Mouse (Mus musculus) hindbrain, embryonic 13.5 days (tissue): Measurements from ENCODE around the gene Atp4a. TPM values are rescaled to one million over a fixed set of nuclear protein-coding genes. Genes with fewer than 3 reads are reported as not detected.

ENCODE experiments used
- ATAC-seq: fragments of 200-750 bp; cut with Nextera tagmentation; 2 replicates; pipeline ENCODE4 v1.8.0; 2017; ENCODE audit warnings: moderate TSS enrichment; ENCODE audit not compliant: low FRiP score
- H3K27ac ChIP-seq: fragments of 300-500 bp; sonication (generic); 2 replicates; pipeline ENCODE4 v1.5.1; 2015; ENCODE audit warnings: inconsistent platforms, mild to moderate bottlenecking, moderate library complexity
- H3K27me3 ChIP-seq: fragments of 300-500 bp; sonication (generic); 2 replicates; pipeline ENCODE4 v1.6.1; 2015; ENCODE audit warnings: mild to moderate bottlenecking, inconsistent platforms
- H3K36me3 ChIP-seq: fragments of 300-500 bp; sonication (generic); 2 replicates; pipeline ENCODE4 v1.6.1; 2015; ENCODE audit warnings: mild to moderate bottlenecking, inconsistent platforms
- H3K4me1 ChIP-seq: fragments of 300-500 bp; sonication (generic); replicated peaks from 2 replicates; pipeline ENCODE4 v1.6.1; 2015; ENCODE audit warnings: inconsistent platforms
- H3K4me2 ChIP-seq: fragments of 300-500 bp; sonication (generic); 2 replicates; pipeline ENCODE4 v1.6.1; 2015; ENCODE audit warnings: inconsistent platforms, mild to moderate bottlenecking, moderate library complexity
- H3K4me3 ChIP-seq: fragments of 300-500 bp; sonication (generic); 2 replicates; pipeline ENCODE4 v1.5.1; 2015; ENCODE audit warnings: mild to moderate bottlenecking, inconsistent platforms
- H3K9ac ChIP-seq: fragments of 300-500 bp; sonication (generic); 2 replicates; pipeline ENCODE4 v1.6.1; 2015; ENCODE audit warnings: mild to moderate bottlenecking, inconsistent platforms
- H3K9me3 ChIP-seq: fragments of 300-500 bp; sonication (generic); 2 replicates; pipeline ENCODE4 v1.6.1; 2016; ENCODE audit warnings: inconsistent platforms
- WGBS: fragments of 180-500 bp; shearing (Covaris S2); methylation state at CpG from one replicate; pipeline ENCODE4 v1.1.7; 2015; 5-methylcytosine and 5-hydroxymethylcytosine counted together
- polyA plus RNA-seq: library from polyadenylated mRNA; unstranded; fragments of >200 nt; fragmentation: Nextera tagmentation; extraction: Ambion mirVana; gene quantifications from 2 replicates; pipeline ENCODE4 v1.2.1, GENCODE M21; 2015

Atp4a gene
- polyA plus RNA-seq, 1 experiment from 2014 or later, result 1.2 TPM

GRCm38 (mm10) chr7:30766408-30766807 lies 54.4 kb downstream of the Atp4a start:
- Histone ChIP-seq H3K4me1 (0 out of 2 replicates have a peak, but pooled peaks cover 5% of the 10 kb centered on the region), H3K9ac (no peak overlapping the region), H3K27ac (no peak overlapping the region), H3K9me3 (no peaks in the 10 kb centered on the region), H3K4me2 (no peak overlapping the region), H3K36me3 (no peaks in the 10 kb centered on the region), H3K4me3 (no peak overlapping the region), H3K27me3 (0 out of 2 replicates have a peak, but pooled peaks cover 9% of the 10 kb centered on the region)
- ATAC-seq, result no peak
- WGBS, result 89% methylated on average over 4 of the region's 4 CpGs

GRCm38 (mm10) chr7:30769236-30769635 lies 57.2 kb downstream of the Atp4a start:
- no peak overlapping the region for H3K9ac ChIP-seq
- ATAC-seq, result no peak
- H3K36me3 ChIP-seq, result no peaks in the 10 kb centered on the region
- 0 out of 2 replicates have a peak, but pooled peaks cover 6% of the 10 kb centered on the region for H3K27me3 ChIP-seq
- no peaks in the 10 kb centered on the region for H3K9me3 ChIP-seq
- 0 out of 2 replicates have a peak, but pooled peaks cover 5% of the 10 kb centered on the region for H3K4me1 ChIP-seq
- H3K4me2 ChIP-seq, result no peak overlapping the region
- no peak overlapping the region for H3K27ac ChIP-seq
- 45% methylated on average over 9 of the region's 9 CpGs for WGBS
- no peak overlapping the region for H3K4me3 ChIP-seq

Other genes with a start within 250 kb of the Atp4a start
- gene Prodh2, start 218.6 kb upstream of the Atp4a start, polyA plus RNA-seq, result not detected in 2 replicates
- 103 and 111 TPM in 2 replicates for gene Arhgap33, start 177.1 kb upstream of the Atp4a start, polyA plus RNA-seq
- gene Hspb6, start 160.0 kb upstream of the Atp4a start, polyA plus RNA-seq, result 7.8 and 7.9 TPM in 2 replicates
- 8.1 and 8.4 TPM in 2 replicates for gene Proser3, start 159.9 kb upstream of the Atp4a start, polyA plus RNA-seq
- 51.7 and 57.9 TPM in 2 replicates for gene Lin37, start 152.4 kb upstream of the Atp4a start, polyA plus RNA-seq
- gene U2af1l4, start 148.9 kb upstream of the Atp4a start, polyA plus RNA-seq, result 98.9 and 105 TPM in 2 replicates
- 15.4 and 19.8 TPM in 2 replicates for gene Gm49396, start 148.9 kb upstream of the Atp4a start, polyA plus RNA-seq
- 134 and 139 TPM in 2 replicates for gene Psenen, start 148.6 kb upstream of the Atp4a start, polyA plus RNA-seq
- 5.3 and 6.1 TPM in 2 replicates for gene Igflr1, start 146.8 kb upstream of the Atp4a start, polyA plus RNA-seq
- 10.7 and 11.3 TPM in 2 replicates for gene Kmt2b, start 123.5 kb upstream of the Atp4a start, polyA plus RNA-seq
- 0.21 and 0.25 TPM in 2 replicates for gene Zbtb32, start 113.3 kb upstream of the Atp4a start, polyA plus RNA-seq
- 0.49 and 0.63 TPM in 2 replicates for gene Upk1a, start 99.4 kb upstream of the Atp4a start, polyA plus RNA-seq
- gene Cox6b1, start 86.1 kb upstream of the Atp4a start, polyA plus RNA-seq, result 1,107 TPM in 2 replicates
- gene Etv2, start 76.4 kb upstream of the Atp4a start, polyA plus RNA-seq, result not detected in 2 replicates
- gene Rbm42, start 61.9 kb upstream of the Atp4a start, polyA plus RNA-seq, result 137 and 140 TPM in 2 replicates
- 23.2 and 27.1 TPM in 2 replicates for gene Haus5, start 47.2 kb upstream of the Atp4a start, polyA plus RNA-seq
- not detected in 2 replicates for gene Pmis2, start 40.6 kb upstream of the Atp4a start, polyA plus RNA-seq
- not detected in 2 replicates for gene 2200002J24Rik, start 13.3 kb upstream of the Atp4a start, polyA plus RNA-seq
- 232 and 243 TPM in 2 replicates for gene Tmem147, start 17.3 kb downstream of the Atp4a start, polyA plus RNA-seq
- 1.3 and 1.7 TPM in 2 replicates for gene Gapdhs, start 31.5 kb downstream of the Atp4a start, polyA plus RNA-seq
- 1.3 and 1.7 TPM in 2 replicates for gene Sbsn, start 39.3 kb downstream of the Atp4a start, polyA plus RNA-seq
- 0.52 and 0.70 TPM in 2 replicates for gene Dmkn, start 51.5 kb downstream of the Atp4a start, polyA plus RNA-seq
- 1.1 TPM in 1 of 2 replicates, not detected in the other for gene Krtdap, start 75.7 kb downstream of the Atp4a start, polyA plus RNA-seq
- 0.22 TPM in 1 of 2 replicates, not detected in the other for gene Ffar2, start 111.6 kb downstream of the Atp4a start, polyA plus RNA-seq
- gene Ffar3, start 144.0 kb downstream of the Atp4a start, polyA plus RNA-seq, result 0.13 TPM in 1 of 2 replicates, not detected in the other
- gene Ffar1, start 149.4 kb downstream of the Atp4a start, polyA plus RNA-seq, result not detected in 2 replicates
- gene Cd22, start 168.1 kb downstream of the Atp4a start, polyA plus RNA-seq, result not detected in 2 replicates
- 1.7 and 1.9 TPM in 2 replicates for gene Mag, start 202.7 kb downstream of the Atp4a start, polyA plus RNA-seq
- gene Hamp2, start 212.5 kb downstream of the Atp4a start, polyA plus RNA-seq, result not detected in 2 replicates
- gene Hamp, start 231.8 kb downstream of the Atp4a start, polyA plus RNA-seq, result not detected in 2 replicates
- gene Usf2, start 244.6 kb downstream of the Atp4a start, polyA plus RNA-seq, result 25.9 and 26.0 TPM in 2 replicates